Mouse (Mus musculus) CH12F3 (cell line): ENCODE measurements around the gene Polm.

Source experiments
- in situ Hi-C: fragments of 300-500 bp; cut with MboI; formaldehyde crosslinking; loops from 2 replicates; pipeline ENCODE4 v1.14.3; 2020; ENCODE audit warnings: low sequenced_read_pairs

Polm gene

DNA sequence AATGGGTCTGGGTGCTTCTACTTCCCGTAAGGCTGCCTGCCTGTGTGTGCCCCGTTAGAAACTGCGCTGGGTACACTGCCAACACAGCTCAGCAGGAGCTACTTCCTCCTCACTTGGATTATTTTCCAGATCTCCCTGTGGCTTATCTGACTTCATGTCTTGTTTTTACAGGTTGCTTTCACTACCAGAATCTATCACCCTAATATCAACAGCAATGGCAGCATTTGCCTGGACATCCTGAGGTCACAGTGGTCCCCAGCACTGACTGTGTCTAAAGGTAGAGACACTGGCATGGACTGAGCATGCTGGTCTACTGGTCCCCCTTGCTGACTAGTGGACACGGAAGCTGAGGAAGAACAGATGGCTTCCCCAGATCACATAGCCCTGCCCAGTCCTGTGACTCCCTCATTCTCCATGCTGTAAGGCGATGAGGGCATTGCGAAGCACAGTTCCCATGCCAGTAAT, 57.7 kb downstream of the Polm start:
- in situ Hi-C loops = no loop called here

DNA sequence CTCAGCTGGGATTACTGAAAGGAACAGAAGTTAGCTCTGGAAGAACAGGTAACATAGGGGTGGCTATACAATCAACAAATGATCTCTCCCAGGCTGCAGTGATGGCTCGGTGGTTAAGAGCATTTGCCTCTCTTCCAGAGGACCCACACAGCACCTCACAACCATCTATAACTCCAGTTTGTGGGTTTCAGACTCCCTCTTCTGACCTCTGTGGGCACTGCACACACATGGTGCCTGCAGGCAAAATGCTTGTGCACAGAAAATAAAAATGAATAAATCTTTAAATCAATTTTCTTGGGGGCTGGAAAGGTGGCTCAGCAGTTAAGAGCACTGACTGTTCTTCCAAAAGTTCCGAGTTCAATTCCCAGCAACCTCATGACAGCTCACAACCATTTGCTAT, 59.3 kb downstream of the Polm start:
- in situ Hi-C loops = loop anchor here (10.0 kb wide), 1 partner anchor 294 kb away; no protein-coding TSS in a partner anchor
